ENCODE assay signal across 8 mouse cellular contexts in the genomic region with DNA sequence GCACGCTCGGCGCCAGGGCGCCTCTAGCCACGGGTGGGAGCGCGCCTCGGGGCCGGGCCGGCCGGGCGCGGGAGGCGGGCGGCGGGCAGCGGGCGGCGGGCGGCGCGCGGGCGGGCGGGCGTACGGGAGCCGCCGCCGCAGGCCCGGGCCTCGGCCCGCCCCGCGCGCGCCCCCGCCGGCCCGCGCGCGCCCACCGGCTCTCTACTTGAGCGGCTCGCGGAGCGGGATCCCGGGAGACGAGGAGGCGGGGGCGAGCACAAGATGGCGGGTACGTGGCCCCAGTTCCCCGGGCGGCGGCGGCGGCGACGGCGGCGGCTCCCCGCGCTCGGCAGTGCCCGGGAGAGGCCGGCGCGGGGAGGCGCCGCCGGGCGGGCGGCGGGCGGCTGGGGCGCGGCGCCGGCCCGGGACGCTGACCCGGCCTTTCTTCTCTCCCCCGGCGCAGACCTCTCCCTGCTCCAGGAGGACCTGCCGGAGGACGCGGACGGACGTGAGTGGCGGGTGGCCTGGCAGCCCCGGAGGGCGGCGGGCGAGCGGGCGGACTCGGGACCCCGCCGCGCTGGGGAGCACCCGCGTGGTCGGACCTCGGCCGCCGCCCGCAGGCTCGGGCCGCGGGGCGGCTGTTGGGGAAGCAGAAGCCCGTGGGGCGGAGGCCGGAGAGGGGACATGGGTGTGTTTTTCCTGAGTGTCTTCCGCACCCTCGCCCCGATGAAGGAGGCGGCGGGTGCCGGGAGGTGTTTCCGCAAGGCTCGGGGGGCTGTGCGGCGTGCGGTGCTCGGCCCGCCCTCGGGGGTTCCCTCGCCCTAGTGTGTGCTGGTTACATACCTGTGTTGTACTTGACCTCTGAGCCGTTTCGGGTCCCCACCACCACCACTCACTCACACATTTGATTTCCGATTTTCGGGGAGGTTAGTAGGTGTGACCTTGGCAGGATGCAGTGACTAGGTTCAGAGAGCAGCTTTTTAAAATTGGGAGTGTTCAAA. TPM values are rescaled to one million over a fixed set of nuclear protein-coding genes. Genes with fewer than 3 reads are reported as not detected.
DNase-seq lines count a peak whose midpoint lies in the region; ATAC-seq and TF ChIP-seq lines count a peak whose summit lies in the region.

No protein-coding gene starts in this region.

- H3K4me2 ChIP-seq in forebrain, embryonic 15.5 days (replicated peaks): peak overlapping the region; percentile 56
- H3K4me2 ChIP-seq in lung, embryonic 16.5 days (ENCODE audit: low read depth, low read length): peak overlapping the region; percentile 76

- intact Hi-C loops in heart, postnatal 36 days (cut with DNase I): loop anchor here (2.0 kb wide), 2 partner anchors 71 to 171 kb away; a partner anchor contains a TSS

- H3K27me3 ChIP-seq in G1E (ENCODE audit: insufficient read depth, low read length): peaks cover 7% of the 10 kb centered on the region; the same call in 1 of the 2 replicates
- no peaks in the 10 kb centered on the region for H3K27me3 ChIP-seq in forebrain, embryonic 15.5 days
- no peaks in the 10 kb centered on the region for H3K27me3 ChIP-seq in lung, embryonic 16.5 days (ENCODE audit: control insufficient read depth, insufficient read depth, low read depth, low read length)

- peaks cover 30% of the 10 kb centered on the region for H3K4me1 ChIP-seq in G1E (ENCODE audit: insufficient read depth, low read depth, low read length)
- peaks cover 27% of the 10 kb centered on the region for H3K4me1 ChIP-seq in forebrain, embryonic 15.5 days
- peaks cover 24% of the 10 kb centered on the region for H3K4me1 ChIP-seq in lung, embryonic 16.5 days (replicated peaks; ENCODE audit: control insufficient read depth, insufficient read depth, low read length)
- H3K4me1 ChIP-seq in olfactory bulb, adult 2 months (ENCODE audit: control insufficient read depth, insufficient read depth, low read length): peaks cover 6% of the 10 kb centered on the region

- under 1% methylated on average over 62 of the region's 135 CpGs for WGBS in forebrain, embryonic 15.5 days
- 0% methylated on average over 47 of the region's 135 CpGs for WGBS in lung, embryonic 16.5 days
- WGBS in olfactory bulb, adult 2 months: 13% methylated on average over 131 of the region's 135 CpGs

- H3K9me3 ChIP-seq in G1E (replicated peaks): no peaks in the 10 kb centered on the region
- H3K9me3 ChIP-seq in forebrain, embryonic 15.5 days: no peaks in the 10 kb centered on the region
- no peaks in the 10 kb centered on the region for H3K9me3 ChIP-seq in lung, embryonic 16.5 days (ENCODE audit: control insufficient read depth, low read length)

- peak overlapping the region; percentile 96 for H3K9ac ChIP-seq in forebrain, embryonic 15.5 days (replicated peaks)
- H3K9ac ChIP-seq in lung, embryonic 16.5 days (ENCODE audit: low read length): peak overlapping the region; percentile 99

- 0 out of 2 replicates have a peak, but pooled peaks have one; percentile 30 for ATAC-seq in G1E (ENCODE audit: extremely low read depth, insufficient number of reproducible peaks, low FRiP score, poor library complexity, severe bottlenecking)
- ATAC-seq in forebrain, embryonic 15.5 days (replicated peaks): peak; percentile 60
- ATAC-seq in lung, embryonic 16.5 days (ENCODE audit: low read depth): peak; percentile 68

- no peak for TF ChIP-seq POLR2A in olfactory bulb, adult 2 months (IDR thresholded peaks at IDR 0.05; ENCODE audit: insufficient read depth, low read depth, low read length)

- peaks cover 33% of the 10 kb centered on the region for H3K36me3 ChIP-seq in G1E (replicated peaks)
- H3K36me3 ChIP-seq in forebrain, embryonic 15.5 days: no peaks in the 10 kb centered on the region
- H3K36me3 ChIP-seq in lung, embryonic 16.5 days (ENCODE audit: control insufficient read depth, insufficient read depth, low read length): no peaks in the 10 kb centered on the region

- peak overlapping the region; percentile 99 for H3K27ac ChIP-seq in forebrain, embryonic 15.5 days (replicated peaks)
- peak overlapping the region; percentile 96 for H3K27ac ChIP-seq in layer of hippocampus, adult 2 months
- peak overlapping the region; percentile 99 for H3K27ac ChIP-seq in lung, embryonic 16.5 days (ENCODE audit: low read length)
- H3K27ac ChIP-seq in olfactory bulb, adult 2 months (ENCODE audit: insufficient read depth, low read depth, low read length): peak overlapping the region; percentile 39; the same call in 1 of the 2 replicates

- peak overlapping the region; percentile 87 for H3K4me3 ChIP-seq in G1E (ENCODE audit: low read depth, low read length)
- H3K4me3 ChIP-seq in forebrain, embryonic 15.5 days: peak overlapping the region; percentile 98
- peak overlapping the region; percentile 68 for H3K4me3 ChIP-seq in layer of hippocampus, adult 2 months
- H3K4me3 ChIP-seq in lung, embryonic 16.5 days (ENCODE audit: low read length): peak overlapping the region; percentile 77
- peak overlapping the region; percentile 86 for H3K4me3 ChIP-seq in olfactory bulb, adult 2 months (ENCODE audit: insufficient read depth, low read depth, low read length)

- no peak for TF ChIP-seq CTCF in G1E (IDR thresholded peaks at IDR 0.05; ENCODE audit: low read depth, low read length)
- TF ChIP-seq CTCF in layer of hippocampus, adult 2 months (conservative IDR thresholded peaks at IDR 0.05): no peak
- TF ChIP-seq CTCF in olfactory bulb, adult 2 months (IDR thresholded peaks at IDR 0.05; ENCODE audit: insufficient read depth, low read depth, low read length): no peak

- DNase-seq in G1E (ENCODE audit: low spot score): peak; percentile 88
- peak; percentile 78 for DNase-seq in cerebellum, adult 11 months
- peak; percentile 76 to 82 for DNase-seq in heart, postnatal 36 days
- DNase-seq in layer of hippocampus, adult 2 months (ENCODE audit: low spot score in 2 of 2): peak; percentile 72
- DNase-seq in thymus, adult 18-20 months: peak; percentile 57 to 58

RNA-seq across cellular contexts. Expression of a gene that starts 1.1 kb away (rescaled TPM):
- total RNA-seq in G1E (2014; fragmentation: Nextera tagmentation) (29.1 and 33.0 TPM in 2 replicates), G1E (2017) (32.8 and 33.3 TPM in 2 replicates)
- 11.3 and 20.0 TPM in 2 replicates for polyA plus RNA-seq in G1E (2012)
- polyA plus RNA-seq in forebrain, embryonic 15.5 days (2015; fragmentation: Nextera tagmentation; extraction: Ambion mirVana): 43.4 and 45.2 TPM in 2 replicates
- total RNA-seq in heart, postnatal 36 days (2021): 10 to 100 TPM; 40.8 to 48.8 TPM
- total RNA-seq in layer of hippocampus, adult 2 months (2021): 10 to 100 TPM; 32.3 to 35.1 TPM
- 38.6 and 40.0 TPM in 2 replicates for polyA plus RNA-seq in lung, embryonic 16.5 days (2015; fragmentation: Nextera tagmentation; extraction: Ambion mirVana)
- polyA plus RNA-seq in olfactory bulb, adult 2 months (2012; ENCODE audit: insufficient read depth, insufficient read length, low replicate concordance, missing spikeins): not detected in 2 replicates

RNA-seq across cellular contexts. Expression of a gene that starts 10.9 kb away (rescaled TPM):
- total RNA-seq in G1E (2014; fragmentation: Nextera tagmentation) (1.3 and 1.7 TPM in 2 replicates), G1E (2017) (1.5 and 1.6 TPM in 2 replicates)
- polyA plus RNA-seq in G1E (2012): 0.06 and 0.20 TPM in 2 replicates
- polyA plus RNA-seq in forebrain, embryonic 15.5 days (2015; fragmentation: Nextera tagmentation; extraction: Ambion mirVana): 71.8 and 75.5 TPM in 2 replicates
- 10 to 100 TPM; 13.6 to 15.6 TPM for total RNA-seq in heart, postnatal 36 days (2021)
- 10 to 100 TPM; 46.9 TPM for total RNA-seq in layer of hippocampus, adult 2 months (2021)
- 30.8 and 32.0 TPM in 2 replicates for polyA plus RNA-seq in lung, embryonic 16.5 days (2015; fragmentation: Nextera tagmentation; extraction: Ambion mirVana)
- polyA plus RNA-seq in olfactory bulb, adult 2 months (2012; ENCODE audit: insufficient read depth, insufficient read length, low replicate concordance, missing spikeins): not detected in 2 replicates

Comparison
In these comparisons a context has a peak if more than half of its experiments do, and no peak if none do; other contexts are left out.
1. Peak in every context shown above with its lines: DNase-seq, ATAC-seq, H3K4me3 ChIP-seq and H3K27ac ChIP-seq.
2. H3K27ac ChIP-seq: peak in every context shown above with its lines; median percentile 99 in forebrain, embryonic 15.5 days; 99 in lung, embryonic 16.5 days; 96 in layer of hippocampus, adult 2 months; 39 in olfactory bulb, adult 2 months.